Mouse (Mus musculus) gastrocnemius, adult 2 months (tissue): ENCODE measurements around the gene Tnip2. TPM values are rescaled to one million over a fixed set of nuclear protein-coding genes. Genes with fewer than 3 reads are reported as not detected.

ENCODE experiments used
- DNase-seq: peaks from one replicate; pipeline ENCODE4 v3.0.0; 2022
- H3K27ac ChIP-seq: fragments of 200-600 bp; 2 replicates; pipeline ENCODE4 v1.8.1; 2022; ENCODE audit warnings: mild to moderate bottlenecking
- H3K4me3 ChIP-seq: fragments of 200-600 bp; 2 replicates; pipeline ENCODE4 v1.8.1; 2022; ENCODE audit warnings: mild to moderate bottlenecking, moderate library complexity
- CTCF ChIP-seq: fragments of 200-600 bp; IDR thresholded peaks from 2 replicates; pipeline ENCODE4 v1.8.1; 2022; ENCODE audit warnings: antibody characterized with exemption, mild to moderate bottlenecking, moderate library complexity
- intact Hi-C: fragments of 180-260 bp; cut with DNase I; formaldehyde crosslinking; loops from one replicate; pipeline ENCODE4 v1.15.1; 2025
- total RNA-seq, 2 experiments: library from RNA; stranded (reverse); gene quantifications; 2 replicates each; pipeline ENCODE4 v1.2.3; 2021

Tnip2 gene
- total RNA-seq, 2 experiments from 2014 or later: 2.3 to 3.0 TPM

DNA sequence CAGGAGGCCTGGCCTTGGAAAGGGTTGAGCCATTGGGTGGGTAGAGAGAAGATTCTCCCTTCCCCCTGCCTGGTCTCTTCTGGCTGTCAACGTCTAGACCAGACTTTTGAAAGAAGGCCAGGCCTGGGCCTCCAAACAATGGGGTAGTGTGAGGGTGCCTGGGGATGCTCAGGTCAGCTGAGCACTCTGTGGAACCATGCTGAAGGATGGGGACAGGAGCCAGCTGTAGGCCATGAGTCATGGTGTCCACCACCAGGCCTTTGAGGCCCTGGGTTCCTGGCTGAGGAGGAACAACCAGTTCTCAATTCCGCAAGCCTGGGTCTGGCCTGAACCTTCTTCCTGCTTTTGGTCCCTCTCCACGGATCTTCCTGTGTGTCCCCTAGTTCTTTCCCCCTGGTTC is 20.0 kb upstream of the Tnip2 start:
- Histone ChIP-seq H3K4me3 (no peak overlapping the region), H3K27ac (peak overlapping the region; percentile 24; the same call in 1 of the 2 replicates)
- DNase-seq: peak; percentile 38
- no peak for TF ChIP-seq CTCF
- intact Hi-C loops: no loop called here

DNA sequence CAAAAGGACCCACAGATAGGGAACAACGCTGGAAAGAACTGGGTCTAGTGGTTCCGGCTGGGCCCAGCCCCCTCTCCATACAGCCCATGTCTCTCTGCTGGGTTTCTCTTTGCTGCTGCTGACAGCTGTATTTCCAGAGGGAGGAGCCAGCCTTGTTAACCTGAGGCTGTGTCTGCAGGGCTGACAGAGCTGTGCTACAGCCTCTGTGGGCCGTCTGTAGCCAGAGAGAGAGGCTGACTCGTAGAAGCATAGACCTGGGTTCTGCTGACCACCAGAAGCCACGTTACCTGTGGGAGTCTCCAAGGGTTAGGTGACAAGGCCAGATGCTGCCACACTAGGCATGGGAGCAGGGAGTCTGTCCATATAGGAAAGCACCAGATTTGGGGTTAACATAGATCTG is 19.3 kb upstream of the Tnip2 start:
- Histone ChIP-seq H3K4me3 (no peak overlapping the region), H3K27ac (no peak overlapping the region)
- intact Hi-C loops: no loop called here
- TF ChIP-seq CTCF: no peak
- no peak for DNase-seq

DNA sequence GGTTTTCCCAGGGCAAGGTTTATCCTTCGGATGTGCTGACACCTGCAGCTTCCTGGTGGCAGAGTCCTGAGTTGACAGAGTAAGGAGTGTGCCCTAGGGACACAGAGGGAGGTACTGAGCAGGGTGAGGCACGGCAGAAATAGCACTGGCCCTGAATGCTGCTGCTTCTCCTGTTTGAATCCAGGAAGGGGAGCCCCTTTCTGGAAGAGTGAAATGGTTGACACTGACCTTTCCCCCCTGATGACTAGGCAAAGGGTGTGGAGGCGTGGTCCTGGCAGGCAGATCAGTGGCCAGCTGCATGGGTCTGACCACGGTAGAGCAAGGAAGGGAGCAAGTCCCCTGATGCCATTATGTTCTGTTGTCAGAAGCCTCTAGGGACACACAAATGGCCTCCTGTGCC is 16.9 kb upstream of the Tnip2 start:
- no peak overlapping the region for H3K4me3 ChIP-seq
- TF ChIP-seq CTCF: no peak
- no peak overlapping the region for H3K27ac ChIP-seq
- no peak for DNase-seq
- intact Hi-C loops: no loop called here

DNA sequence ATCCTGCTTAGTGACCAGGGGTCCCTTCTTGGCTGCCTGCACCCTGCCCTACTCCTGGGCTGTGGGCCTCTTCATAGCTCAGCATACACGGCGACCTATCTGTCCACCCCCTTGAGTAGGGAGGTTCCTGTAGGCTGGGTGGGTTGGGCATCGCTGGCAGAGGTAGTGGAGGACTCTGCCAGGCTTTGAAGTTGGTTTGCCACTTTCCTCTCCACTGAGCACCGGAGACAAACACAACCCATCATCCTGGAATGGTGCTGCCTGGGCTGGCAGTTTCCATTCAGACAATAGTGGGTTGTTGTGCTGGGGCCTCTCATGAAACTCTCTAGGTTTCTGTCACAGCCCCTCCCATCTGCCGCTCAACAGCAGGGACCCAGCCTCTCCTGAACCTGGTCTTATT is 16.3 kb upstream of the Tnip2 start:
- TF ChIP-seq CTCF: no peak
- intact Hi-C loops: no loop called here

DNA sequence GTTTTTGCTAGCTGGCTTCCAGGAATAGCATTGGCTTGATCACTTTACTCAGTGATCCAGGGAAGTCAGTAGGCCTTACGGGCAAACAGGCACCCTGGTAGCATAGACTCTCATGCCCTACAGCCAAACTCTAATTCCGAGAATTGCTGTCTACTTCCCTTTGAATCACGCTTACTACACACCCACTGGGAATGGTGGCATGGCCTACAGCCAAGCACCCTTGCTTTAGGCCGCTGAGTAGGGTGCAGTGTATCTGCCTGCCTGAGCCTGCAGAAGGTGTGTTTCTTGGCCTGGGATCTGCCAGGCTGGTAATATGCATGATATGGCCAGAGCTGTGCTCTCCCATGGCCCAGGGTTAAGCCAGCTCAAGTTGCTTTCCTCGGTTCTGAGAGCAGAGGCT is 14.9 kb upstream of the Tnip2 start:
- TF ChIP-seq CTCF: no peak
- Histone ChIP-seq H3K27ac (peak overlapping the region; percentile 28), H3K4me3 (no peak overlapping the region)
- intact Hi-C loops: loop anchor here (5.0 kb wide), 1 partner anchor 44 kb away; the partner anchor contains the start of gene Add1
- peak; percentile 51 for DNase-seq

More for the DNA sequence above, 16.3 kb upstream of the Tnip2 start:
- Histone ChIP-seq H3K4me3 (no peak overlapping the region), H3K27ac (no peak overlapping the region)
- no peak for DNase-seq

DNA sequence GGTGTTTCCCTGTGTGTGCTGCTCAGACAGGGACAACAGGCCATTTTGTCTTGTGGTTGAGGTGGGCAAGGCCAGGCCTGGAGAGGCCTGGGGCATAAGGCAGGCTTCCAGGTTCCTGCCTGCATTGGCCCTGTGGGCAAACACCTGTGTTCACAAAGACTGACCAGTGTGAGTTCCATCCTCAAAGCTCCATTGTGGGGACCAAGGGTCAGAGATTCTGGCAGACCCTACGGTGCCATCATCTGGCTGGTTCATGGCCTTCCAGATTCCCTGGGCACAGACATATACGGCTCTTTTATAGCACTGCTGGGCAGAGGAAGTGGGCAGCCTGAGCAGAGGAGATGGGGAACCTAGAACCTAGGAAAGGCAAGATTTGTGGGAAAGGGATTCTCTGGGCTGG is 13.6 kb upstream of the Tnip2 start:
- DNase-seq: no peak
- intact Hi-C loops: loop anchor here (5.0 kb wide), 1 partner anchor 45 kb away; the partner anchor contains the start of gene Add1
- H3K4me3 ChIP-seq: no peak overlapping the region
- no peak for TF ChIP-seq CTCF
- H3K27ac ChIP-seq: no peak overlapping the region

DNA sequence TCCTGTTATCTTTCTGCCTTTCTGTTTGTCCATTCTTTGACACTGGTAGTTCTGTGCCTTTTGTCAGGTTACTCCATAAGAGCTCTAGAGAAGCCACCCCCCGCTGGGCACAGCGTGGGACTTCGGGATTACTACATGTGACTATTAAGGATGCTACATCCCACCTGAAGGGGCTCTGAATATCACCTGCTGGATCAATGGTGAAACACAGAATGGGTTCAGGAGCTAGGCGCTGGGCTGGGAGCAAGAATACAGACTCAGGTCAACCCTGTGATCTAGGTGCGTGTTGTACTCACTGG is 12.6 kb upstream of the Tnip2 start:
- intact Hi-C loops: loop anchor here (5.0 kb wide), 1 partner anchor 46 kb away; the partner anchor contains the start of gene Add1
- H3K4me3 ChIP-seq: peak overlapping the region; percentile 71
- TF ChIP-seq CTCF: no peak
- H3K27ac ChIP-seq: peak overlapping the region; percentile 84
- no peak for DNase-seq

DNA sequence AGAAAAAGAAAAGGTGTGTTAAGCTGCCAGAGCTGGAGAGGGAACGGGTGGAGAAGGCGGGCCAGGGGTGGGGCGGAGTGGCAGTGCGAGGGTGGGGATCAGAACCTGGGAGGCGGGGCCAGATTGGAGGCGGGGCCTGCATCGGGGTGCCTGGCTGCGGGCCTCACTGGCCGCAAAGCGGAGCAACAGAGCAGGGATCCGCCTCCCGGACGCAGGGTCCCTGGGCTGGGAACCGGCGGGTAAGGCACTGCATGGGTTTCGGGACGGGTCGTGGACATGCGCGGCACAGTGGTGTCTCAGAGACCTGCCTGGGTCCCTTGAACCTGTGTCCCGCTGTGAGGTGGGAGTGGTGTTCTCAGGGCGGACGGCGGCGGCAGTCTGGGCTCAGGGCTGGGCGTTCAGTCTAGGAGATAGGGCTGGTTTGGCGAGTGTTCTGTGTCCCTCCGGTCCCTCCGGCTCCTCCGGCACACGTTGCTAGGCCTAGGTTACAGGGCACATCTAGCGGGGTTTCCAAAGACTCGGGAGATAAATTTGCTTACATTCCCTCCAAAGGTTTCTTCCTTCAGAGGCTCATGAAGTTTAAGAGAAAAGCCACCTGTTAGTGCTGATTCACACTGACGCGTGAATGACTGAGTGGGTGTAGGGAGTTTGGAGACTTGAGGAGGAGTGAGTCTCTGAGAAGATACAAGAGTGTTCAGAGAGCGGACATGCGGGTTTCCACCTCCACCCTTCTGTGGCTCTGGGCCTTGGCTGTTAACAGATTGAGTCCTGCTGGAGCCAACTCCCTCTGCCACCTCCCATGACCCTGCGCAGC is 12.1 kb upstream of the Tnip2 start, which contains the start of gene Sh3bp2:
TSS of gene Sh3bp2 (plus strand) at position 176 of the 814 bp plus-strand sequence.
- intact Hi-C loops: loop anchor here (5.0 kb wide), 1 partner anchor 46 kb away; the partner anchor contains the start of gene Add1
- Histone ChIP-seq H3K4me3 (peak within 1 kb of the TSS; percentile 71), H3K27ac (peak within 1 kb of the TSS; percentile 84)
- DNase-seq: peak; percentile 98
- peak; percentile 28; the same call in 1 of the 2 replicates for TF ChIP-seq CTCF

DNA sequence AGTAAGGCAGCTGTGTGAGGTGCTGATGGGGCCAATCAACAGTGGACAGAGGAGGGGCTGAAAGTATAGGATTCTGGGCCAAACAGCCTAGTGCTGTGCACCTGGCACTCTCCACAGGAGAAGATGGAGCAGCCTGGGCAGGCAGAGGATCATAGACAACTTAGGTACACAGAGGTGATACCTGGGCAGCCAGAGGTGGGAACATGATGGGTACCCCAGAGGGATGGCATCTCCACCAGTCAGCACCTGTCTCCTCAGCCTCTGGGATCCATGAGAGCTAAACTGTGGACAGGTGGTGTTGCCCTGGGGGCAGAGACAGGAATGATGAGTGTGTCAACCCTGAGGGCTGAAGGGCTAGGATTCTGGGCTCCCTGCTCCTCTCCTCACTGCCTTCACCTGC is 10.7 kb upstream of the Tnip2 start:
- intact Hi-C loops: no loop called here
- Histone ChIP-seq H3K27ac (no peak overlapping the region), H3K4me3 (no peak overlapping the region)
- no peak for TF ChIP-seq CTCF
- no peak for DNase-seq

DNA sequence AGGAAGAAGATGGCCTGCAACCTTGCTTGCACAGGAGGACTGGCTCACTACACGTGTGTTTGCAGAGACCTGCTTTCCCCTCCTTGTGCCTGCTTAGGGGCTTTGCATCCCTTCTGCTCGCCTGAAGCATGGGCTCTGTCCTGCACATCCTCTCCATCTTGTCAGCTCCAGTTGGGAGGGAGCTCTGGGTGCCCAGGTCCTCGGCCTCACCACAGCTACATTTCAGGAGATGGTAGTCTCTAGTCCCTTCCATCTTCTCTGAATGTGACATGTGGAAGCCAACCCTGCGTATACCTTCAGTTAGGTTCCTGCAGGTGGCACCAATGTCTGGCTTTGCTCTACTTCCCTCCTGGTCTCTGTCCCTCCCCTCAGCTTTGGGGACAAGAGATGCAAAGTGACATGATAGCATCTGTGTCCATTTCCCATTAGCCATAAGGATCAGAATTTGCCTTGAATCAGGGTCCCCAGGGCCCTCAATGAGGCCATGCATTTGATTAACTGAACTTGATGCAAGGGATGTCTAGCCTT is 10.2 kb upstream of the Tnip2 start:
- no peak for DNase-seq
- intact Hi-C loops: no loop called here
- H3K27ac ChIP-seq: no peak overlapping the region
- H3K4me3 ChIP-seq: no peak overlapping the region
- TF ChIP-seq CTCF: no peak

DNA sequence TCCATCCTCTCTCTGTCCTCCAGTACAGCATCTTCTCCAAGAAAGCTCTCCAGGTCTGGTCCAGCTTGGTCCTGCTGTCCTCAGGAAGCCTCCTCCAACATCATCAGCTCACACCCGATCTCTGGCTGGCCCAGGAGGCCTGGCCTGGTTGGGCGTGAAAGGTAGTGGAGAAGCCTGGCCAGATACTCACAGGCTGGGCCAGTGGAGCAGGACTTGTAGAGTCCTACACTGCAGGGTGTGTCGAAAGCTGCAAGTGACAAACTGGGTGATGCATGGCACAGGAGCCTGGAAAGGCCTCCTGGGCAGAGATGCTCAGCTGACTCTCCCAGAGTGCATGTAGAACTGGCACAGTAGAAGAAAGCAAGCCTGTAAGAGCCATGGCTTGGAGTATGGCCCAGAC is 7.5 kb upstream of the Tnip2 start:
- intact Hi-C loops: no loop called here

DNA sequence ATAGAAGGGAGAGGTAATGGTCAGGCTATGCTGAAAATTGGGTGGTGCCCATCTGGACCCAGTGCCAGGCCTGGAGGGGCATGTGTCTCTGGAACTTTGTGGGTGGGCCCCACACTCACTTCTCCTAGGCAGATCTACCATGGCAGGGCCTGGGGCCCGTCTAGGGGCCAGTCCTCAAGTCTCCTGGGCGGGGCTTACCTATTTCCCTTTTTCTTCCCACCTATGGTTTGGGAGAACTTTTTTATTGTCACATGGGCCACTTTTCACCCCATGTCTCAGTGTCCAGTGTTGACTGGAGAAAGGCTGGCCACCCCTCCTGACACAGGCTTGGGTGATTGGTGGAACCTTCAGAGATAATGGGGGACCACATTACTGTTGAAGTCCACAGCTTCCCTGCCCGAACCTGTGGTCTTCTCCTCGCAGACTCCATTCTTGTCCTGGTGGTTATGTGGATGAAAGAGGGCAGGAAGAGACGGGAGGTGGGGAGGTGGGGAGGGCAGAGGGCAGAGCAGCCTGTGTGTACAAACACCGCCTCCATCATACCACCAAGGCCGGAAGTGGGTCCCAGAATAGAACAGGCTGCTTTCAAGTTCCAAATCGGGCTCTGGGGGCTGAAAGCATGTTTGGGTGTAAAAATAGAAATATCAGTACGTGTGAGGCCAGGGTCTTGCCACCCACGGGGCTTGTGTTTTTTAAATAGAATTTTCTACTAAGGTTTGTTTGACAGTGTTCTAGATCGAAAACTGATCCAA is 6.8 kb upstream of the Tnip2 start:
- intact Hi-C loops: no loop called here

More for the DNA sequence above, 7.5 kb upstream of the Tnip2 start:
- Histone ChIP-seq H3K27ac (no peak overlapping the region), H3K4me3 (no peak overlapping the region)
- no peak for TF ChIP-seq CTCF
- DNase-seq: no peak

More for the DNA sequence above, 6.8 kb upstream of the Tnip2 start:
- no peak for TF ChIP-seq CTCF
- DNase-seq: no peak
- H3K27ac ChIP-seq: no peak overlapping the region
- no peak overlapping the region for H3K4me3 ChIP-seq
